Mouse (Mus musculus) cortical plate, adult 2 months (tissue): ENCODE measurements around the gene Ankrd65.

Experiments
- CTCF ChIP-seq: fragments of 200-500 bp; IDR thresholded peaks from 2 replicates; pipeline ENCODE4 v1.5.1; 2011; ENCODE audit warnings: mild to moderate bottlenecking, control low read depth, low read length; ENCODE audit not compliant: insufficient read depth; ENCODE audit errors: extremely low read depth
- POLR2A ChIP-seq: fragments of 200-500 bp; IDR thresholded peaks from 2 replicates; pipeline ENCODE4 v1.6.1; 2011; ENCODE audit warnings: mild to moderate bottlenecking, low read length, control low read depth; ENCODE audit not compliant: insufficient read depth; ENCODE audit errors: extremely low read depth

GRCm38 (mm10) chr4:155833836-155834235, 43.6 kb downstream of the Ankrd65 start:
- TF ChIP-seq CTCF = peak; percentile 59
- TF ChIP-seq POLR2A = no peak
